Mouse (Mus musculus) hematopoietic multipotent progenitor cell, adult 10-12 weeks (in vitro differentiated cells): Measurements from ENCODE around the gene Nxt1. TPM values are rescaled to one million over a fixed set of nuclear protein-coding genes. Genes with fewer than 3 reads are reported as not detected.

Source experiments
- polyA plus RNA-seq: library from polyadenylated mRNA; stranded (reverse); fragments of >175 nt; gene quantifications from 2 replicates; pipeline ENCODE4 v1.2.3, GENCODE M21; 2012; ENCODE audit warnings: low replicate concordance

Nxt1 gene
- polyA plus RNA-seq = 18.2 and 18.4 TPM in 2 replicates

GRCm38 (mm10) chr2:148672199-148673096, at the start of gene Nxt1:
Nxt1 (plus strand) TSS chr2:148672601.

GRCm38 (mm10) chr2:148680775-148681291, 8.4 kb downstream of the Nxt1 start, which contains the start of gene Gzf1:
Gzf1 (plus strand) TSS chr2:148681023.

Other genes with a start within 250 kb of the Nxt1 start
- 1.1 and 2.6 TPM in 2 replicates for gene Cd93, start 229.0 kb upstream of the Nxt1 start, polyA plus RNA-seq
- gene Gzf1, start 8.4 kb downstream of the Nxt1 start, polyA plus RNA-seq = 6.3 and 9.9 TPM in 2 replicates
- gene Napb, start 59.9 kb downstream of the Nxt1 start, polyA plus RNA-seq = 0.05 and 0.13 TPM in 2 replicates
- gene Cstl1, start 77.8 kb downstream of the Nxt1 start, polyA plus RNA-seq = not detected in 2 replicates
- gene Cst11, start 98.9 kb downstream of the Nxt1 start, polyA plus RNA-seq = not detected in 2 replicates
- gene 8030411F24Rik, start 109.4 kb downstream of the Nxt1 start, polyA plus RNA-seq = not detected in 2 replicates
- gene Cst12, start 116.8 kb downstream of the Nxt1 start, polyA plus RNA-seq = not detected in 2 replicates
- not detected in 2 replicates for gene Cst8, start 126.2 kb downstream of the Nxt1 start, polyA plus RNA-seq
- not detected in 2 replicates for gene Cst13, start 147.5 kb downstream of the Nxt1 start, polyA plus RNA-seq
- not detected in 2 replicates for gene Cst9, start 162.5 kb downstream of the Nxt1 start, polyA plus RNA-seq
- gene 9230104L09Rik, start 192.4 kb downstream of the Nxt1 start, polyA plus RNA-seq = not detected in 2 replicates
- gene Cst3, start 203.1 kb downstream of the Nxt1 start, polyA plus RNA-seq = 1,287 and 1,290 TPM in 2 replicates